Mouse (Mus musculus) CD4-positive, CD25-positive, alpha-beta regulatory T cell, adult 2 months (primary cell): ENCODE measurements around the gene Casp7.
A peak's percentile ranks its signal among the peaks of the same experiment; 100 is the strongest.

Experiments used
- DNase-seq: peaks from one replicate; pipeline ENCODE4 v3.0.0-alpha.2; 2012; ENCODE audit warnings: low read depth, low spot score

Casp7 gene

GRCm38 (mm10) chr19:56424606-56425395 lies 27.9 kb downstream of the Casp7 start:
- DNase-seq: no peak

GRCm38 (mm10) chr19:56425492-56425891 lies 28.6 kb downstream of the Casp7 start:
- no peak for DNase-seq

- DNase-seq: no peak
Observed at GRCm38 (mm10) chr19:56430369-56430768, 33.4 kb downstream of the Casp7 start.

GRCm38 (mm10) chr19:56432706-56433105 lies 35.8 kb downstream of the Casp7 start:
- DNase-seq: no peak

- no peak for DNase-seq
Observed at GRCm38 (mm10) chr19:56433581-56433980, 36.7 kb downstream of the Casp7 start.

GRCm38 (mm10) chr19:56436380-56436779 lies 39.5 kb downstream of the Casp7 start:
- DNase-seq: no peak

GRCm38 (mm10) chr19:56438357-56439071 lies 41.6 kb downstream of the Casp7 start:
- DNase-seq: no peak

- DNase-seq: no peak
Observed at GRCm38 (mm10) chr19:56439072-56439434, 42.1 kb downstream of the Casp7 start.

GRCm38 (mm10) chr19:56443445-56443844 lies 46.5 kb downstream of the Casp7 start:
- no peak for DNase-seq

GRCm38 (mm10) chr19:56448784-56449183 lies 51.9 kb downstream of the Casp7 start:
- DNase-seq: no peak

GRCm38 (mm10) chr19:56449537-56449936 lies 52.6 kb downstream of the Casp7 start:
- no peak for DNase-seq

- DNase-seq: peak; percentile 13
Observed at GRCm38 (mm10) chr19:56450892-56451291, 54.0 kb downstream of the Casp7 start.

- no peak for DNase-seq
Observed at GRCm38 (mm10) chr19:56451867-56452266, 54.9 kb downstream of the Casp7 start.

- DNase-seq: no peak
Observed at GRCm38 (mm10) chr19:56452421-56452820, 55.5 kb downstream of the Casp7 start.

GRCm38 (mm10) chr19:56454862-56455261 lies 57.9 kb downstream of the Casp7 start:
- DNase-seq: no peak

GRCm38 (mm10) chr19:56455369-56455768 lies 58.4 kb downstream of the Casp7 start:
- no peak for DNase-seq

GRCm38 (mm10) chr19:56457569-56457968 lies 60.6 kb downstream of the Casp7 start:
- no peak for DNase-seq

- no peak for DNase-seq
Observed at GRCm38 (mm10) chr19:56459154-56460050, 62.5 kb downstream of the Casp7 start.

GRCm38 (mm10) chr19:56460241-56460640 lies 63.3 kb downstream of the Casp7 start:
- no peak for DNase-seq

- no peak for DNase-seq
Observed at GRCm38 (mm10) chr19:56461522-56462101, 64.7 kb downstream of the Casp7 start, which contains the start of gene Plekhs1. Gene Plekhs1 (plus strand): TSS chr19:56461640.

- no peak for DNase-seq
Observed at GRCm38 (mm10) chr19:56462786-56463185, 65.9 kb downstream of the Casp7 start.

GRCm38 (mm10) chr19:56466486-56466885 lies 69.6 kb downstream of the Casp7 start:
- no peak for DNase-seq
